Mouse (Mus musculus) forelimb bud, embryonic 11.5 days (tissue): ENCODE measurements around the gene Ephb1.

Source experiments
- DNase-seq: peaks from one replicate; pipeline ENCODE4 v3.0.0-alpha.2; 2012; ENCODE audit warnings: low read depth, low spot score

Ephb1 gene

GRCm38 (mm10) chr9:101911176-101911866, 443.2 kb downstream of the Ephb1 start:
- DNase-seq, result no peak

DNA sequence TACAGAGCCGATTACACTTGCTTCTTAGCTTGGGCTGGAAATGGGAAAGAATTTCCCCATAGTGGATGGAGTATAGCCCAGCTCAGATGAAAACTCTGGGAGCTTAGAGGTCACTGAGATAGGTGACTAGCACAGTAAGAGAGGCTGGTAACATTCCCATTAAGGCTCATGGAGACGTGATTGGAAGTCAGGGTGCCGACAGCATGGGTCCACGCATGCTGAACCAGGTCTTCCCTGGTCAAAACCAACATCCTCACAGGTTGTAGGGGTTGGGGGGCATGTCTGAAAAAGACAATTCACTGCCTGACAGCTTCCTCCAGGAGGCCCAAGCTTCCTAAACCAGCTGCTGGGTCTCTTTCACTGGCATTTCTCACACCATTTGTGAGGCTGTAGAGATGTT, 445.0 kb downstream of the Ephb1 start:
- no peak for DNase-seq

DNA sequence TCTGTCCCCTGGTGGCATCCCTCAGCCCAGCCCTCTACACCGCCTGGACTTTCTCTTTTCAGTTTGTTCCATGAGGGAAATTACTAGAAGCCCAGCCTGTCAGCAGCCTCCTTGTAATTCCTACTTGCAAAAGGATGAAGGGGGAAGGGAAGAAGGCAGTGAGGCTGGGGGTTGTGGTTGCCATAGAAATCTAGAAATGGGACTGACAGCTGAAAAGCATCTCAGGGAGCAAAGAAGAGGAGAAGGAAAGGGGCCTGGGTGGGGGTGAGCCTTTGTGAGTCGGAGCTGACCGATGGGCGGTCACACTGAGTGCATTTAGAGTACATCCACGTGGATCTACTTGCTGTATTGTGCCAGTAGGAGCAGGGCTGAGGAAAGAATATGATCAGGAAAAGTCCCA, 445.6 kb downstream of the Ephb1 start:
- DNase-seq, result no peak

GRCm38 (mm10) chr9:101907747-101908255, 446.7 kb downstream of the Ephb1 start:
- DNase-seq, result no peak

DNA sequence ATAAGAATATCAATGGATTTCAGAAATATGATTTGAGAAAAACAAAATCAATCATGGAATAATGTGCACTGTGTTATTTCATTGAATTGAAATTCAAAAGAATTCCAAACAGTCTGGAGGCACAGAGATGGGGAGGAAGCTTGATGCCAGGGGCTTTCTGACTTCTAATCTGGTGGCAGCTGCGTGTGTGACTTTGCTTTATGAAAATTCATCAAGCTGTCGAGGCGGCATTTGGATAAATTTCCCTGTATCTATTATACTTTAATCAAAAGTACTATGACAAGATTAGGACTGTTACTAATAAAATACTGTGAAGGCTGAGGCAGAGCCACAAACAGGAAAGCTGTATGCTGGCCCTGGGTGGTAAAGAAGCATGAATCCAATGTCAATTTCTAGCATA, 451.1 kb downstream of the Ephb1 start:
- no peak for DNase-seq

GRCm38 (mm10) chr9:101897851-101898250, 456.6 kb downstream of the Ephb1 start:
- no peak for DNase-seq

DNA sequence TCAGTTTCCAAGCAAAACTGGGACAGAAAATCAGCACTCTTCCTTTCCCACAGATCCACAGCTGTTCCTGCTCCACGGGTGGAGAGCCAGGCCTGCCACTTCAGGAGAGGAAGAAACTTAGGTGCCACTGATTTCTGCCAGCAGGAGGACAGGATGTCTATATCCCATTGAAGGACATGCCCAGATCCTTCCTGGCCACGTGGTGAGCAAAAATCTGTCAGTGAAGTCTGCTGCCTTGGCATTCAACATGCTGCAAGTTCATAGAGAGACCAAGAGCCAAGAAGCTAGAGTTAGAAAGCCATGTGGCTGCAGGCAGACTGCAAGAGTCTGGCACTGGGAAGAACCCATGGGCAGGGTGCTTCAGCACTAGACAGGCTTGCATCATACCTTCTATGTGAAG, 471.2 kb downstream of the Ephb1 start:
- DNase-seq, result no peak

DNA sequence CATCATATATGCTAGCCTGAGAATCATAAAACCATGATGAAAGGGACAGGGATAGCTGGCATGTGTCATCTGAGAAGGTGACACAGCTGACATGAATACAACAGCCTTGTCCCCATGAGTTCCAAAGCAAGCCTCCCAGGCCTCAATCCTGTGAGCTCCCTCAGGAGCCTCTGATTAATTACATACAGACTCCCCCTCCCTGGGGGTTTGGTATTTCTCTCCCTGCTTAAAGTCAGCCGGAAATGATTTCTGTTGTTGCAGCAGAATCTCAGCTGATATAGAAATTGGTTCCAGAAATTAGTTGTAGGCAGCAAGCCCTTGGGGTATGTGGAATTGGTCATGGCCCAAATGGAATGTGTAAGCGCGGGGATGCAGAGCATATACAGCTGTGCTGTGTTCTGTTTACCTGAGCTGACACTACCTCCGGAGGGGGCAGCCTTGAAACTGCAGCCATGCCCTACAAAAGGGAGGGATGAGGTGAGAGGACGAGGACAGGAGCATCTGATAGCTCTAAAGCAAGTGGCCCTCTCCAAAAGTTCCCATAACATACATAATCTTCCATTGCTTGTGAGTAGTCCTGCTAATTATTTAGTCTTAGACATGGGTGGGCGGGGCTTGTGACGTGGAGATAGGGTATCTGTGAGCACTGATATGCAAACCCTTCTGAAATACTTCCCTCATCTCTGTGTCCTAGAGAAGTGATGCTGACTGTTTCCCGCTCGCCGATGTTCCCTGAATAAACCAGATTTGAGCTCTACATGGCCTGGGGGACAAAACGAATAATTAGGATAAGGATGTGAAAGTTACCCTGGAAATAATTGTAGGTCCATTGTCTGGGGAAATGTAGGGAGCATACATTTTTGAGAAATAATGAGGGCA, 477.1 kb downstream of the Ephb1 start:
- no peak for DNase-seq

DNA sequence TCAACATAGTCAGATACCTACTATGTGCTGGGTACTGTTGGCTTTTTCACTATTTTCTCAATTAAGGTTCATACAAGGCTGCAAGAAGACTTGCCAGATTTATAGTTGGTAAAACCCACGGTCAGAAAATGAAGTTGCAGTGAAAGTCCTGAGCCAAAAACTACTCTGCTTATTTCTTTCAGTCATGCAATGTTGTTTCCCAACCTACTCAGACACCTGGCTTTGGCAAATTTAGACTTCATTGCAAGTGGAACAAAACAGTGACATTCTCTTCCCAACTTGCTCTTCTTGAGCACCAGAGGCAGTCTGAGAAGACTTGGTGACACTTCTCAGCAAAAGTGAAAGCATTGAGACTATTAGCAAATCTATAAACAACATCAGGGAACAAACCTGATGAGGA, 479.2 kb downstream of the Ephb1 start:
- no peak for DNase-seq
